Mouse (Mus musculus) CH12.LX (cell line): Measurements from ENCODE around the gene Adcy5. TPM values are rescaled to one million over a fixed set of nuclear protein-coding genes. Genes with fewer than 3 reads are reported as not detected.

Experiments used
- DNase-seq: peaks from one replicate; pipeline ENCODE4 v3.0.0-alpha.2; 2013; ENCODE audit errors: extremely low read depth
- H3K27ac ChIP-seq: 2 replicates; pipeline ENCODE4 v1.5.1; 2012; ENCODE audit warnings: low read depth, mild to moderate bottlenecking, control low read depth, moderate library complexity; ENCODE audit not compliant: insufficient read depth
- H3K27me3 ChIP-seq: replicated peaks from 2 replicates; pipeline ENCODE3; 2012; ENCODE audit warnings: inconsistent platforms
- H3K36me3 ChIP-seq, 2 experiments: replicated peaks in 1 of 2; 2 replicates each; pipeline versions ENCODE3 to v1.6.1; 2012; ENCODE audit warnings: inconsistent platforms in 1 of 2, low read length in 1 of 2, mild to moderate bottlenecking in 1 of 2, mixed read lengths in 1 of 2, moderate library complexity in 1 of 2; ENCODE audit not compliant: control insufficient read depth in 1 of 2, insufficient read depth in 1 of 2
- H3K4me1 ChIP-seq, 2 experiments: 2 replicates each; pipeline ENCODE4 v1.6.1; 2012; ENCODE audit warnings: inconsistent platforms in 1 of 2, moderate library complexity in 1 of 2; ENCODE audit not compliant: insufficient read depth in 2 of 2, control insufficient read depth in 1 of 2
- H3K4me2 ChIP-seq: 2 replicates; pipeline ENCODE4 v1.6.1; 2012; ENCODE audit warnings: low read depth, mild to moderate bottlenecking, control low read depth; ENCODE audit not compliant: poor library complexity, insufficient read depth, severe bottlenecking
- H3K4me3 ChIP-seq, 3 experiments: fragments of 150-350 bp in 1 of 3; sonication (generic) in 1 of 3; replicated peaks in 1 of 3; 2 replicates each; pipeline versions ENCODE3 to v1.5.1; 2011 to 2012; ENCODE audit warnings: low read depth in 2 of 3, low read length in 2 of 3, mild to moderate bottlenecking in 2 of 3, moderate library complexity in 2 of 3, control low read depth in 1 of 3, improper control_type of control experiment in 1 of 3, inconsistent platforms in 1 of 3, mixed read lengths in 1 of 3; ENCODE audit not compliant: poor library complexity in 1 of 3
- H3K79me2 ChIP-seq: replicated peaks from 2 replicates; pipeline ENCODE4 v1.6.1; 2012; ENCODE audit warnings: mild to moderate bottlenecking, moderate library complexity; ENCODE audit not compliant: control insufficient read depth, poor library complexity, insufficient read depth, severe bottlenecking; ENCODE audit errors: extremely low read depth
- H3K9ac ChIP-seq: 2 replicates; pipeline ENCODE4 v1.6.1; 2012; ENCODE audit warnings: low read depth, mild to moderate bottlenecking, control low read depth, moderate library complexity; ENCODE audit not compliant: insufficient read depth
- H3K9me3 ChIP-seq: replicated peaks from 2 replicates; pipeline ENCODE3; 2012; ENCODE audit warnings: low read length, inconsistent platforms, mixed read lengths
- CHD1 ChIP-seq: IDR thresholded peaks from 2 replicates; pipeline ENCODE4 v1.6.1; 2012; ENCODE audit warnings: low read depth, low read length, improper control_type of control experiment, inconsistent platforms
- E2F4 ChIP-seq: IDR thresholded peaks from 2 replicates; pipeline ENCODE4 v1.6.1; 2011; ENCODE audit warnings: low read depth, low read length, improper control_type of control experiment; ENCODE audit not compliant: insufficient replicate concordance
- ELF1 ChIP-seq: IDR thresholded peaks from 2 replicates; pipeline ENCODE4 v1.6.1; 2014; ENCODE audit warnings: low read depth, mild to moderate bottlenecking, inconsistent platforms, low read length, improper control_type of control experiment
- EP300 ChIP-seq: IDR thresholded peaks from 2 replicates; pipeline ENCODE4 v1.6.1; 2011; ENCODE audit warnings: low read length, improper control_type of control experiment
- ETS1 ChIP-seq: conservative IDR thresholded peaks from 2 replicates; pipeline ENCODE4 v1.6.1; 2012; ENCODE audit warnings: low read depth, mild to moderate bottlenecking, inconsistent platforms, low read length, improper control_type of control experiment, moderate library complexity
- GABPA ChIP-seq: IDR thresholded peaks from 2 replicates; pipeline ENCODE4 v1.6.1; 2012; ENCODE audit warnings: low read depth, low read length, improper control_type of control experiment, inconsistent platforms; ENCODE audit not compliant: insufficient replicate concordance
- HCFC1 ChIP-seq: IDR thresholded peaks from 2 replicates; pipeline ENCODE4 v1.6.1; 2012; ENCODE audit warnings: low read depth, mild to moderate bottlenecking, inconsistent platforms, low read length, improper control_type of control experiment
- IRF4 ChIP-seq: IDR thresholded peaks from 2 replicates; pipeline ENCODE4 v1.6.1; 2014; ENCODE audit warnings: low read depth, mild to moderate bottlenecking, inconsistent platforms, low read length, improper control_type of control experiment
- JUN ChIP-seq: IDR thresholded peaks from 2 replicates; pipeline ENCODE4 v1.6.1; 2011; ENCODE audit warnings: low read depth, mild to moderate bottlenecking, low read length, improper control_type of control experiment, moderate library complexity; ENCODE audit not compliant: insufficient read depth
- KAT2A ChIP-seq: IDR thresholded peaks from 2 replicates; pipeline ENCODE4 v1.6.1; 2012; ENCODE audit warnings: low read length, improper control_type of control experiment, inconsistent platforms; ENCODE audit not compliant: insufficient replicate concordance
- MAFK ChIP-seq: IDR thresholded peaks from 2 replicates; pipeline ENCODE4 v1.6.1; 2011; ENCODE audit warnings: low read length, improper control_type of control experiment; ENCODE audit not compliant: insufficient replicate concordance
- MAX ChIP-seq: IDR thresholded peaks from 2 replicates; pipeline ENCODE4 v1.6.1; 2011; ENCODE audit warnings: low read length, improper control_type of control experiment
- MEF2A ChIP-seq: IDR thresholded peaks from 2 replicates; pipeline ENCODE4 v1.6.1; 2014; ENCODE audit warnings: low read depth, mild to moderate bottlenecking, inconsistent platforms, low read length, improper control_type of control experiment, borderline replicate concordance
- NELFE ChIP-seq: IDR thresholded peaks from 2 replicates; pipeline ENCODE4 v1.6.1; 2011; ENCODE audit warnings: low read depth, low read length, improper control_type of control experiment
- NRF1 ChIP-seq: IDR thresholded peaks from 2 replicates; pipeline ENCODE4 v1.6.1; 2014; ENCODE audit warnings: low read depth, mild to moderate bottlenecking, inconsistent platforms, low read length, improper control_type of control experiment, moderate library complexity
- POLR2AphosphoS2 ChIP-seq: IDR thresholded peaks from 2 replicates; pipeline ENCODE4 v1.6.1; 2011; ENCODE audit warnings: low read depth, low read length, improper control_type of control experiment
- RAD21 ChIP-seq: IDR thresholded peaks from 2 replicates; pipeline ENCODE4 v1.6.1; 2011; ENCODE audit warnings: low read depth, mild to moderate bottlenecking, low read length, improper control_type of control experiment, moderate library complexity
- SIN3A ChIP-seq: IDR thresholded peaks from 2 replicates; pipeline ENCODE4 v1.6.1; 2012; ENCODE audit warnings: low read length, improper control_type of control experiment, inconsistent platforms
- TBP ChIP-seq: conservative IDR thresholded peaks from 2 replicates; pipeline ENCODE4 v1.6.1; 2011; ENCODE audit warnings: low read depth, low read length, improper control_type of control experiment
- UBTF ChIP-seq: IDR thresholded peaks from 2 replicates; pipeline ENCODE4 v1.6.1; 2012; ENCODE audit warnings: low read depth, mild to moderate bottlenecking, inconsistent platforms, low read length, improper control_type of control experiment, moderate library complexity
- USF1 ChIP-seq: IDR thresholded peaks from 2 replicates; pipeline ENCODE4 v1.6.1; 2014; ENCODE audit warnings: low read depth, mild to moderate bottlenecking, inconsistent platforms, low read length, improper control_type of control experiment
- USF2 ChIP-seq: conservative IDR thresholded peaks from 2 replicates; pipeline ENCODE4 v1.6.1; 2011; ENCODE audit warnings: low read depth, low read length, improper control_type of control experiment
- ZC3H11A ChIP-seq: IDR thresholded peaks from 2 replicates; pipeline ENCODE4 v1.6.1; 2012; ENCODE audit warnings: low read depth, mild to moderate bottlenecking, inconsistent platforms, low read length, improper control_type of control experiment
- ZKSCAN1 ChIP-seq: IDR thresholded peaks from 2 replicates; pipeline ENCODE4 v1.6.1; 2012; ENCODE audit warnings: low read depth, inconsistent platforms, low read length, improper control_type of control experiment, borderline replicate concordance
- ZMIZ1 ChIP-seq: IDR thresholded peaks from 2 replicates; pipeline ENCODE4 v1.6.1; 2012; ENCODE audit warnings: low read depth, mild to moderate bottlenecking, inconsistent platforms, low read length, improper control_type of control experiment
- ZNF384 ChIP-seq: IDR thresholded peaks from 2 replicates; pipeline ENCODE4 v1.6.1; 2012; ENCODE audit warnings: low read depth, low read length, improper control_type of control experiment, inconsistent platforms
- dilution Hi-C: fragments of 300-500 bp; cut with MboI; formaldehyde crosslinking; loops from 2 replicates; pipeline ENCODE4 v1.14.3; 2020; ENCODE audit warnings: low sequenced_read_pairs; ENCODE audit not compliant: extremely low pct_unique_long_range_greater_than_20kb, extremely low pct_ligation_motif_present
- in situ Hi-C: fragments of 300-500 bp; cut with MboI; formaldehyde crosslinking; loops from 3 replicates; pipeline ENCODE4 v1.14.3; 2019; ENCODE audit warnings: low sequenced_read_pairs, low pct_ligation_motif_present, low pct_unique_long_range_greater_than_20kb, mixed read lengths
- polyA plus RNA-seq: library from polyadenylated mRNA; unstranded; fragments of >175 nt; gene quantifications from 2 replicates; pipeline ENCODE4 v1.2.1, GENCODE M21; 2012; ENCODE audit warnings: low read depth; ENCODE audit not compliant: insufficient read length
- total RNA-seq, 2 experiments: library from RNA; depleted of rRNA; stranded (reverse); fragments of 300-350 nt in 1 of 2; fragments of >200 nt in 1 of 2; gene quantifications; 2 replicates each; pipeline ENCODE4 v1.2.3; 2012 to 2014

Adcy5 gene
- total RNA-seq (2012; rRNA removed) = 0.04 TPM in 2 replicates
- total RNA-seq (2014; rRNA removed) = 0.03 TPM in 1 of 2 replicates, not detected in the other
- polyA plus RNA-seq = 0.03 TPM in 1 of 2 replicates, not detected in the other

DNA sequence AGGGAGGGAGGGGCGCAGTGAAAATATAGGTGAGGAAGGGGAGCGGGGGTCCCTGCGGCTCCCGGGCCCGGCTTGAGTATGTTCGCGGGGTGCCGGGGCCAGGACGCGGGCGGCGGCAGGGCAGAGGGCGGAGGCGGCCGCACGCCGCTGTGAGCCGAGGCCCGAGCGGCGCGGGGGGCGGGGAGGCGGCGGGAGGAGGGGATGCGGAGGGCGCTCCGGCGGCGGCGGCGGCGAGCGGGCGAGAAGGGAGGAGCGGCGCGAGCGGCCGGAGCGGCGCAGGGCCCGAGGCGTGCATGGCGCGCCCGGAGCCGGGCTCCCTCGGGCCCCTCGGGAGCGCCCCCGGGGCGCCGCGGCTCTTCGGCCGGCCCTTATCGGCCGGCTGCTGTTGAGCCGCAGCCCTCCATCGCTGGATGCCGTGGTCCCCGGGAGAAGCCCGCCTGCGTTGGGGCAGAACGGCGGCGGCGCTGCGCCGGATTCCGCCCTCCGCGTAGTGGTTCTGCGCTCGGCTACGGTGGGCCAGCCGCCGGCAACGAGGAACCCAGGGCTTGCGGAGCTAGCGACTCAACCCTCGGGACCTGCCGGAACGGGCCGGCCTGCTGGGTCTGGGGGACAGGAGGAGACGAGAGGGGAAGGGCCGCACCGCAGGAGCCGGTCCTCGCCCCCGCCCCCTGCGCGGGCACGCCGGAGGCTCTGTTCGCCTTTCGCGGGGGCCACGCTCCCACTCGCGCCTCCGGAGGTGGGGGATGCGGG, at the start of gene Adcy5:
TSS of gene Adcy5 (plus strand) at position 237 of the 750 bp plus-strand sequence.
- in situ Hi-C loops (no loop called here), dilution Hi-C loops (no loop called here)
- Histone ChIP-seq H3K4me2 (no peak within 1 kb of the TSS), H3K27me3 (peaks cover 43% of the 10 kb centered on the region), H3K9ac (no peak within 1 kb of the TSS), H3K4me1 (peaks cover 0 to 4% of the 10 kb centered on the region in 2 experiments; a peak in 1 of 4 replicates), H3K4me3 (no peak within 1 kb of the TSS), H3K9me3 (peaks cover 27% of the 10 kb centered on the region), H3K27ac (no peak within 1 kb of the TSS), H3K36me3 (no peaks in the 10 kb centered on the region), H3K79me2 (no peaks in the 10 kb centered on the region)
- TF ChIP-seq UBTF (no peak), MEF2A (no peak), MAX (no peak), USF1 (no peak), IRF4 (no peak), ZC3H11A (no peak), ZMIZ1 (no peak), CHD1 (no peak), ETS1 (no peak), NRF1 (no peak), KAT2A (no peak), GABPA (no peak), NELFE (no peak), EP300 (no peak), SIN3A (no peak), E2F4 (no peak), HCFC1 (no peak), MAFK (no peak), TBP (no peak), POLR2AphosphoS2 (no peak)
- no peak for DNase-seq

DNA sequence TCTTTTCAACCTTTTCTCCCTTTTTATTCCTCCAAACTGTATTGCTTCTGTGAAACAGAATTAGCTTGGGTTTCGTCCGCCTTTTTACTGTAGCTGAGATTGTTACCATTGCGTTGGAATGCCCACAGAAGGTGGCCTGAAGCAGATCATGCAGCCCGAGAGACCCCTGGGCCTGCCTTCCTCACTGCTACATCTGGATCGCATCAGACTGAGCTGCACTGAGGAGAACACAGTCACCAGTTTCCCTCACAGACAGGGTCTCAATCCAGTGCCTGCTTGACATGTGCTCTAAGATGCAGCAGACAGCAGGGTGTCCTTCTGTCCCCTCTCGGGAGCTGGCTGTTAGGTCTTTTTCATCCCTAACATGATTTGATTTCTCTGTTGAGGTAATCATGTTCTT, 46.7 kb upstream of the Adcy5 start:
- Histone ChIP-seq H3K4me3 (no peak overlapping the region), H3K36me3 (peaks cover 34 to 67% of the 10 kb centered on the region in 2 experiments), H3K4me2 (no peak overlapping the region), H3K27ac (no peak overlapping the region), H3K9ac (no peak overlapping the region), H3K27me3 (no peaks in the 10 kb centered on the region), H3K79me2 (no peaks in the 10 kb centered on the region), H3K9me3 (no peaks in the 10 kb centered on the region), H3K4me1 (peaks cover 0 to 3% of the 10 kb centered on the region in 2 experiments; a peak in 1 of 4 replicates)
- TF ChIP-seq SIN3A = no peak
- TF ChIP-seq TBP = no peak
- no peak for TF ChIP-seq ZKSCAN1
- TF ChIP-seq MEF2A = no peak
- TF ChIP-seq ELF1 = no peak
- TF ChIP-seq JUN = no peak
- no peak for TF ChIP-seq MAX
- no peak for TF ChIP-seq USF2
- no peak for TF ChIP-seq RAD21
- no peak for TF ChIP-seq E2F4
- no peak for TF ChIP-seq ZNF384
- no peak for TF ChIP-seq HCFC1
- no peak for TF ChIP-seq NRF1
- no peak for TF ChIP-seq MAFK
- no peak for TF ChIP-seq KAT2A
- in situ Hi-C loops = no loop called here
- DNase-seq = no peak
- dilution Hi-C loops = no loop called here
